Mouse (Mus musculus): ENCODE measurements around the gene Prss48.

GRCm38 (mm10) chr3:86025341-86026137 is 23.2 kb upstream of the Prss48 start:
- TF ChIP-seq POLR2A (IDR thresholded peaks at IDR 0.05; ENCODE audit: low read depth, low read length) (no peak), CTCF (IDR thresholded peaks at IDR 0.05; ENCODE audit: borderline replicate concordance, insufficient read depth, low read length) (no peak)
